Mouse (Mus musculus) hindlimb bud, embryonic 11.5 days (tissue): Measurements from ENCODE around the gene Olfr893.
"Not testable (repeated sequence)": the region's sequence is repeated elsewhere in the genome, so short reads cannot be mapped to it uniquely, and the experiment has no call there.

Experiments
- DNase-seq: peaks from one replicate; pipeline ENCODE4 v3.0.0-alpha.2; 2012; ENCODE audit warnings: low read depth, low spot score; ENCODE audit errors: extremely low spot score

The Olfr893 gene

GRCm38 (mm10) chr9:38208065-38208464 lies at the start of gene Olfr893:
Gene Olfr893, plus strand, starts transcription at chr9:38208365.
- DNase-seq = no peak

DNA sequence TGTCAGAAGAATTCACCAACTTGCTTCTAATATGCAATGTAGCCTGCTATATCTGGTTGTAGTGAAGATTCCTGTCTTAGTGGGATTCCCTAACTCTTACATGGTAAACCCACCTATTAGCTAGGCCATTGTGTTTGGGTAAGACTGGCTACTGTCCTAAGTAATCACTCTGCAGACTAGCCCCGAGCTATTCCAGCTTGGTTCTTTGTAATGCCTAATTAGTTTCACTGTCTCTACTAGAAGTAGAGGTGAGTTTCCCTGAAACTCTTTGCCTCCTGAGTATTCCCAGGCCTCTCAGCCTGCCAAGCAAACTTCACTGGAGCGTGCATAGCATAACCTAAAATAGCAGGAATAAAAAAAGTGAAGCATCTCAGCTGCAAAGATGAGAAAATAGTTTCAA lies 39.8 kb upstream of the Olfr893 start:
- DNase-seq = not testable (repeated sequence)

DNA sequence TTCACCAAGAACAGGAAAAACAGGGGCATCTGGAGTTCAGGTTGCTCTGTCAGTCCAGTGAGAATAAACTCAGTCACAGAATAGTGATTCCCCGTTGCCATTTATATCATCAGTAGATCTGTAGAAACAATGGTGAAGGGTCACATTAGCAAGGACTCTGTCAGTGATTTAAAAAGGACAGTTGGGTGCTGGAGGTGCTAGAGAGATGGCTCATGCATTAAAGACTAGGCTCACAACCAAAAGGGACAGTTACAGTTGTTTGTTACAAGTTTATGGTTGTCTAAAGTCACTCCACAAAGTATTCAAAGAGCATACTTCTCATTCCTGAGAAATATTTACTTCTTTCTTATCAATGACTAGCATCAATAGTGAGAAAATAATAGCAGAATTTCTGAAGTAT lies 27.4 kb upstream of the Olfr893 start, which contains the start of gene Olfr891:
TSS of gene Olfr891 (minus strand) at position 101 of the 400 bp plus-strand sequence.
- DNase-seq = no peak

GRCm38 (mm10) chr9:38217755-38218154 lies 9.6 kb downstream of the Olfr893 start, which contains the start of gene Olfr894:
Gene Olfr894, plus strand, starts transcription at chr9:38218055.
- DNase-seq = no peak

DNA sequence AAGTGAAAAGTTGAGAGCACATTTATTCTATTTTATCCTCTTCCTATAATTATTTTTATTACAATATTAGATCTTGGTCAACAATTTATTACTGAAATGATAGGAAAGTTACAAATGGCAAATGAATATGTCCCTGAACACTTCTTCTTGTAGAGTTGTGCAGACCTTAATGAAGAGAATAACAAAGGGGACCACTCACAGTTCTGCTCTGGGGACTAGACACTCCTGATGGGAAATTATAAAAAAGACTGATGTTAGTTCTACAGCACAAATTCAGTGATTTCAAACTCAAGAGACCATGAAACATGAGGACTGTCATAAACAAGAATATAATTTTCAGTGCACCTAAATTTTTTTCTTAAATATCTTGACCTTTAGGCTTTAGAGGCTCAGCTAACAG lies 44.3 kb downstream of the Olfr893 start, which contains the start of gene Olfr143:
TSS of gene Olfr143 (plus strand) at position 301 of the 400 bp plus-strand sequence.
- no peak for DNase-seq
